Mouse (Mus musculus): ENCODE measurements at regions not wholly inside any gene's neighbourhood (a gene's known extent, or its start where the extent isn't known, plus 50 kb on each side); places are given as distances from the start of the nearest gene placed in this dataset.

GRCm38 (mm10) chr7:36090291-36091123, 287.7 kb upstream of the Zfp507 start:
- no peak for DNase-seq

GRCm38 (mm10) chr7:36087598-36087997, 284.8 kb upstream of the Zfp507 start:
- no peak for DNase-seq

GRCm38 (mm10) chr7:36078666-36079065, 275.9 kb upstream of the Zfp507 start:
- DNase-seq: no peak

- DNase-seq: no peak
Measured at GRCm38 (mm10) chr7:36078089-36078654, 275.4 kb upstream of the Zfp507 start.

- no peak for DNase-seq
Measured at GRCm38 (mm10) chr7:36077271-36077670, 274.5 kb upstream of the Zfp507 start.

- DNase-seq: no peak
Measured at GRCm38 (mm10) chr7:36076021-36076441, 273.2 kb upstream of the Zfp507 start.

GRCm38 (mm10) chr7:36071774-36072173, 269.0 kb upstream of the Zfp507 start:
- no peak for DNase-seq

- DNase-seq: no peak
Measured at GRCm38 (mm10) chr7:36066725-36067124, 263.9 kb upstream of the Zfp507 start.

- DNase-seq: no peak
Measured at GRCm38 (mm10) chr7:36061679-36062078, 258.9 kb upstream of the Zfp507 start.

- DNase-seq: no peak
Measured at GRCm38 (mm10) chr7:36060426-36060825, 257.6 kb upstream of the Zfp507 start.

- DNase-seq: no peak
Measured at GRCm38 (mm10) chr7:36046053-36046452, 243.2 kb upstream of the Zfp507 start.

GRCm38 (mm10) chr7:36031881-36032280, 229.1 kb upstream of the Zfp507 start:
- no peak for DNase-seq

GRCm38 (mm10) chr7:36023015-36023414, 220.2 kb upstream of the Zfp507 start:
- no peak for DNase-seq

- no peak for DNase-seq
Measured at GRCm38 (mm10) chr7:36022489-36022888, 219.7 kb upstream of the Zfp507 start.

GRCm38 (mm10) chr7:36016926-36017753, 214.3 kb upstream of the Zfp507 start:
- DNase-seq: no peak

- DNase-seq: no peak
Measured at GRCm38 (mm10) chr7:35996609-35997008, 193.8 kb upstream of the Zfp507 start.

GRCm38 (mm10) chr7:35992511-35992910, 189.7 kb upstream of the Zfp507 start:
- no peak for DNase-seq

GRCm38 (mm10) chr7:35991141-35991540, 188.3 kb upstream of the Zfp507 start:
- DNase-seq: no peak

GRCm38 (mm10) chr7:35989456-35989855, 186.7 kb upstream of the Zfp507 start:
- no peak for DNase-seq

GRCm38 (mm10) chr7:35988449-35989109, 185.8 kb upstream of the Zfp507 start:
- no peak for DNase-seq

- DNase-seq: no peak
Measured at GRCm38 (mm10) chr7:35977986-35978385, 175.2 kb upstream of the Zfp507 start.

GRCm38 (mm10) chr7:35958731-35959130, 155.9 kb upstream of the Zfp507 start:
- DNase-seq: no peak

GRCm38 (mm10) chr7:35958052-35958451, 155.2 kb upstream of the Zfp507 start:
- no peak for DNase-seq

All from kidney, adult 18-20 months (tissue).